33 mouse cellular contexts compared by ENCODE assay signal in genomic region chr10:20654590-20654989, GRCm38 (mm10).
"Had no signal": no experiment of that assay in that cellular context is flagged by ENCODE, and none has a peak within 500 bp of the region (broad histone marks: within the 10 kb centered on the region; RNA-seq: fewer than 3 reads in every experiment).

No protein-coding gene starts in this region.

- H3K9me3 ChIP-seq: heart, embryonic 10.5 days; heart, embryonic 12.5 days; heart, embryonic 13.5 days; heart, embryonic 15.5 days; hindbrain, embryonic 10.5 days; hindbrain, embryonic 12.5 days; hindbrain, embryonic 13.5 days; hindbrain, embryonic 15.5 days; kidney, embryonic 15.5 days had no signal

- ATAC-seq: hindbrain, embryonic 16.5 days; hindbrain, postnatal 0 days; inflammation-experienced regulatory T-cells, adult 6 months had no signal

- H3K36me3 ChIP-seq: heart, embryonic 10.5 days; heart, embryonic 13.5 days; heart, embryonic 15.5 days; hindbrain, embryonic 10.5 days; hindbrain, embryonic 12.5 days; hindbrain, embryonic 13.5 days; hindbrain, embryonic 15.5 days; kidney, embryonic 15.5 days had no signal

- H3K4me3 ChIP-seq: heart, embryonic 10.5 days; heart, embryonic 12.5 days; heart, embryonic 13.5 days; heart, embryonic 15.5 days; hindbrain, embryonic 10.5 days; hindbrain, embryonic 12.5 days; hindbrain, embryonic 13.5 days; hindbrain, embryonic 15.5 days; kidney, embryonic 15.5 days; layer of hippocampus, adult 2 months; left cerebral cortex, adult 2 months had no signal

- H3K9ac ChIP-seq: heart, embryonic 12.5 days; heart, embryonic 13.5 days; heart, embryonic 15.5 days; hindbrain, embryonic 12.5 days; hindbrain, embryonic 13.5 days; hindbrain, embryonic 14.5 days; hindbrain, embryonic 15.5 days; kidney, embryonic 15.5 days had no signal

- H3K4me2 ChIP-seq: heart, embryonic 11.5 days; heart, embryonic 12.5 days; heart, embryonic 13.5 days; heart, embryonic 15.5 days; hindbrain, embryonic 12.5 days; hindbrain, embryonic 13.5 days; hindbrain, embryonic 14.5 days; hindbrain, embryonic 15.5 days; kidney, embryonic 15.5 days had no signal

- H3K27me3 ChIP-seq: heart, embryonic 12.5 days; heart, embryonic 13.5 days; heart, embryonic 15.5 days; hindbrain, embryonic 12.5 days; hindbrain, embryonic 13.5 days; hindbrain, embryonic 15.5 days; kidney, embryonic 15.5 days had no signal

- DNase-seq: heart, postnatal 10 days; heart, postnatal 14 days; heart, postnatal 36 days; heart, postnatal 4 days; kidney, adult 11 months; kidney, adult 18-20 months; kidney, adult 2 months; kidney, adult 8-10 months; kidney, adult 9 months; kidney, postnatal 10 days; kidney, postnatal 14 days; kidney, postnatal 25 days; kidney, postnatal 36 days; kidney, postnatal 4 days; layer of hippocampus, adult 9-11 months; layer of hippocampus, postnatal 36 days had no signal

- H3K27ac ChIP-seq: heart, embryonic 10.5 days; heart, embryonic 13.5 days; heart, embryonic 15.5 days; hindbrain, embryonic 10.5 days; hindbrain, embryonic 12.5 days; hindbrain, embryonic 13.5 days; hindbrain, embryonic 14.5 days; hindbrain, embryonic 15.5 days; hindbrain, postnatal 0 days; kidney, embryonic 15.5 days; kidney, postnatal 0 days; layer of hippocampus, adult 2 months; left cerebral cortex, adult 2 months had no signal

- H3K4me1 ChIP-seq: hindbrain, embryonic 12.5 days; hindbrain, embryonic 13.5 days had no signal
